Mouse (Mus musculus) liver, embryonic 11.5 days (tissue): ENCODE results near the gene Hist1h3e. TPM values are rescaled to one million over a fixed set of nuclear protein-coding genes. Genes with fewer than 3 reads are reported as not detected.
A peak's percentile ranks its signal among the peaks of the same experiment; 100 is the strongest.
"Not testable (repeated sequence)": the region's sequence is repeated elsewhere in the genome, so short reads cannot be mapped to it uniquely, and the experiment has no call there.

Experiments used
- ATAC-seq: fragments of 200-750 bp; cut with Nextera tagmentation; replicated peaks from 2 replicates; pipeline ENCODE4 v1.8.0; 2017; ENCODE audit warnings: moderate number of reproducible peaks, mild to moderate bottlenecking, moderate TSS enrichment, moderate library complexity; ENCODE audit not compliant: low FRiP score
- DNase-seq: peaks from one replicate; pipeline ENCODE4 v3.0.0-alpha.2; 2017; ENCODE audit warnings: low spot score
- H3K27ac ChIP-seq: fragments of 300-500 bp; sonication (generic); 2 replicates; pipeline ENCODE4 v1.5.1; 2014; ENCODE audit warnings: mild to moderate bottlenecking, low read depth, low read length, control low read depth
- H3K27me3 ChIP-seq: fragments of 300-500 bp; sonication (generic); replicated peaks from 2 replicates; pipeline ENCODE4 v1.6.1; 2014; ENCODE audit warnings: low read length, mixed read lengths; ENCODE audit not compliant: control insufficient read depth, insufficient read depth
- H3K36me3 ChIP-seq: fragments of 300-500 bp; sonication (generic); 2 replicates; pipeline ENCODE4 v1.6.1; 2014; ENCODE audit warnings: mild to moderate bottlenecking, low read length, moderate library complexity, mixed read lengths; ENCODE audit not compliant: control insufficient read depth, insufficient read depth
- H3K4me1 ChIP-seq: fragments of 300-500 bp; sonication (generic); replicated peaks from 2 replicates; pipeline ENCODE4 v1.6.1; 2014; ENCODE audit warnings: low read length, mixed read lengths; ENCODE audit not compliant: control insufficient read depth, insufficient read depth
- H3K4me2 ChIP-seq: fragments of 300-500 bp; sonication (generic); 2 replicates; pipeline ENCODE4 v1.6.1; 2014; ENCODE audit warnings: mild to moderate bottlenecking, control low read depth, moderate library complexity
- H3K4me3 ChIP-seq: fragments of 300-500 bp; sonication (generic); 2 replicates; pipeline ENCODE4 v1.5.1; 2014; ENCODE audit warnings: low read depth, low read length, control low read depth
- H3K9ac ChIP-seq: fragments of 300-500 bp; sonication (generic); 2 replicates; pipeline ENCODE4 v1.6.1; 2014; ENCODE audit warnings: low read depth, low read length, control low read depth
- H3K9me3 ChIP-seq: fragments of 300-500 bp; sonication (generic); 2 replicates; pipeline ENCODE4 v1.6.1; 2016; ENCODE audit warnings: low read length, inconsistent platforms, mixed read lengths; ENCODE audit not compliant: control insufficient read depth
- WGBS: fragments of 180-500 bp; shearing (Covaris S2); extraction: QIAGEN DNeasy Blood & Tissue Kit; methylation state at CpG from one replicate; pipeline ENCODE4 v1.1.7; 2014; 5-methylcytosine and 5-hydroxymethylcytosine counted together
- polyA plus RNA-seq: library from polyadenylated mRNA; unstranded; fragments of >200 nt; fragmentation: Nextera tagmentation; extraction: Ambion mirVana; gene quantifications from 2 replicates; pipeline ENCODE4 v1.2.1, GENCODE M21; 2014

Hist1h3e gene
- 3.5 and 5.6 TPM in 2 replicates for polyA plus RNA-seq

DNA sequence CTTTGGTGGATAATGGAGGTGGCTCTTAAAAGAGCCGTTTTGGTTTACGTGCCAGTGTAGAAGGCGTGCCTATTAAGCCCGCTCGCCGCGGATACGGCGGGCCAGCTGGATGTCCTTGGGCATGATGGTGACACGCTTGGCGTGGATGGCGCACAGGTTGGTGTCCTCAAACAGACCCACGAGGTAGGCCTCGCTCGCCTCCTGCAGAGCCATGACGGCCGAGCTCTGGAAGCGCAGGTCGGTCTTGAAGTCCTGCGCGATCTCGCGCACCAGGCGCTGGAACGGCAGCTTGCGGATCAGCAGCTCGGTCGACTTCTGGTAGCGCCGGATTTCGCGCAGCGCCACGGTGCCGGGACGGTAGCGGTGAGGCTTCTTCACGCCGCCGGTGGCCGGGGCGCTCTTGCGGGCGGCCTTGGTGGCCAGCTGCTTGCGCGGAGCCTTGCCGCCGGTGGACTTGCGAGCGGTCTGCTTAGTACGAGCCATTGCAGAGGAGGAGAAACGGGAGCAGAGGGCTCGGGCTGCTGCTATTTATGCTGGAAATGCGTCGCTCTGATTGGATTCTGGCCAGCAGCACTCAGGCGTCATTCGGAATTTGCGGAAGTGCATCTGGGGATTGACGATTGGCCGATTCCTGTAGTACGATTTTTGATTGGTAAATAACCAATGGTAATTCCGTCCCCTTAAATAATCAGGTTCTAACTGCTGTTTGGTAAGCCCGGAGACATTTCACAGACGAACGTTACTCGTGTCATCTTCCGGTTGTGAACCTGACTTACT is at the start of gene Hist1h3e:
Hist1h3e (minus strand) TSS at position 487 of the 777 bp plus-strand sequence.
- Histone ChIP-seq H3K9ac (peak within 1 kb of the TSS; percentile 77), H3K4me2 (peak within 1 kb of the TSS; percentile 81), H3K27ac (peak within 1 kb of the TSS; percentile 100), H3K4me3 (peak within 1 kb of the TSS; percentile 39)
- not testable (repeated sequence) for H3K27me3 ChIP-seq, H3K36me3 ChIP-seq, H3K4me1 ChIP-seq, H3K9me3 ChIP-seq
- DNase-seq (peak; percentile 91), ATAC-seq (peak; percentile 93)
- WGBS: under 1% methylated on average over 55 of the region's 67 CpGs

- no peak overlapping the region for H3K4me3 ChIP-seq
- H3K36me3 ChIP-seq: 0 out of 2 replicates have a peak, but pooled peaks cover 3% of the 10 kb centered on the region
- no peaks in the 10 kb centered on the region for H3K27me3 ChIP-seq
- peaks cover 8% of the 10 kb centered on the region; the same call in 1 of the 2 replicates for H3K4me1 ChIP-seq
- no peaks in the 10 kb centered on the region for H3K9me3 ChIP-seq
- DNase-seq (no peak), ATAC-seq (no peak)
- H3K27ac ChIP-seq: no peak overlapping the region
- H3K4me2 ChIP-seq: no peak overlapping the region
- 83% methylated on average over 3 of the region's 3 CpGs for WGBS
- no peak overlapping the region for H3K9ac ChIP-seq
Measured at GRCm38 (mm10) chr13:23611638-23612037, 49.5 kb upstream of the Hist1h3e start.

DNA sequence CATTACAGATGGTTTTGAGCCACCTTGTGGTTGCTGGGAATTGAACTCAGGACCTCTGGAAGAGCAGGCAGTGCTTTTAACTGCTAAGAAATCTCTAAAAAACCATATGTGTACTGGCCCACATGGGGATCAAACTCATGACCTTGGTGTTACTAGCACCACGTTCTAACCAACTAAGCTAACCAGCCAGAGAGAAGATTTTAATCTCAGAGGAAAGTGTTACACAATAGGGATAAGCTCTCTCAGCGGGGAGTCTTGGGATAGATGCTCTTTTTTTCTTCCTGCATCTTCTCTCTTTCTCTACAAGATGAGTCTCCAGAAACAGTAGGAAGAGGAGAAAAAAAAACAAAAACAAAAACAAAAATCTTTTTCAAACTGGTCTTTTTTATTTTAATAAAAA is 48.2 kb upstream of the Hist1h3e start:
- Histone ChIP-seq H3K4me2 (no peak overlapping the region), H3K4me1 (peaks cover 8% of the 10 kb centered on the region; the same call in 1 of the 2 replicates), H3K27ac (no peak overlapping the region), H3K36me3 (0 out of 2 replicates have a peak, but pooled peaks cover 3% of the 10 kb centered on the region), H3K27me3 (no peaks in the 10 kb centered on the region), H3K9me3 (no peaks in the 10 kb centered on the region), H3K4me3 (no peak overlapping the region), H3K9ac (no peak overlapping the region)
- WGBS: 61% methylated on average over 2 of the region's 2 CpGs
- DNase-seq (no peak), ATAC-seq (no peak)

- Histone ChIP-seq H3K9me3 (no peaks in the 10 kb centered on the region), H3K27me3 (no peaks in the 10 kb centered on the region), H3K4me1 (peaks cover 8% of the 10 kb centered on the region; the same call in 1 of the 2 replicates), H3K9ac (no peak overlapping the region), H3K27ac (0 out of 2 replicates have a peak overlapping the region, but pooled peaks have one; percentile 41), H3K4me2 (no peak overlapping the region), H3K4me3 (no peak overlapping the region), H3K36me3 (0 out of 2 replicates have a peak, but pooled peaks cover 3% of the 10 kb centered on the region)
- DNase-seq: no peak
- no peak for ATAC-seq
Measured at GRCm38 (mm10) chr13:23609844-23610243, 47.7 kb upstream of the Hist1h3e start.

DNA sequence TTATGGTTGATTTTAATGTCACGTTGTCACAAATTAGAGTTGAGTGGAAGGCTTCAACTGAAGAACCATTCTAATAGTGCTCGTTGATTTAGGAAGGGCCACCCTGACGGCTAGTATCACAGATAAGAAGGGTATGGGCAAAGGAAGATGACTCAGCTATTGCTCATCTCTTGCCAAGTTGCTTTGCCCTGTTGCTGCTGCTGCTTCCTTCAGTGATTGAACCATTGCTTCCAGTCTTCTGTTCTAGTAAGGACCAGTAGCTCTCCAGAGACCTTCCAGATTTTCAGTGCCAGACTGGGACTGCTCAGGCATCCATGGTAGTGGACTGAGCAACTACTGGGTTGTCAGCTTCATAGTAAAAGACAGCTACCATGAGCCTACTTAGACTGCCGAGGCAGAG is 47.0 kb upstream of the Hist1h3e start:
- H3K9me3 ChIP-seq: no peaks in the 10 kb centered on the region
- WGBS: 49% methylated on average over 4 of the region's 4 CpGs
- H3K4me3 ChIP-seq: no peak overlapping the region
- ATAC-seq (peak; percentile 73), DNase-seq (no peak)
- H3K4me1 ChIP-seq: peaks cover 8% of the 10 kb centered on the region; the same call in 1 of the 2 replicates
- H3K9ac ChIP-seq: no peak overlapping the region
- no peak overlapping the region for H3K4me2 ChIP-seq
- H3K27me3 ChIP-seq: no peaks in the 10 kb centered on the region
- H3K27ac ChIP-seq: no peak overlapping the region
- 0 out of 2 replicates have a peak, but pooled peaks cover 3% of the 10 kb centered on the region for H3K36me3 ChIP-seq

DNA sequence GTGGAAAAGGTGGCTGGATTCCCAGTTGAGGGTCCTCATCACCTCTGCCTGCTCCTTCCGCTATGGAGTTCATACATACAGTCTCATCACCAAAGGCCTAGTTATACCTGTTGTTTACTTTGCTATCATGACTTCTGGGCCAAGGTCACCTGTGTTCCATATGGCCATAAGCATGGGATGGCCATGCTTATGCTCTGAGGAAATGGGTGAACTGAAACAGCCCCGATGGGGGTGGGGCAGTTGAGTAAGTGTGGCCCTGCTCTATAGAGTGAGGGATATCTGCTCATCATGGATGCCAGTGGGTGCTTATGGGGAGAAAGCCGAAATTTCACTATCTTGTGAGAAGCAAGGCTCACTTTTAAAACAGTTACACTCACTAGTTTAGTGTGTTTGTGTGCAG is 42.9 kb upstream of the Hist1h3e start:
- Histone ChIP-seq H3K9me3 (no peaks in the 10 kb centered on the region), H3K4me3 (no peak overlapping the region), H3K27ac (no peak overlapping the region), H3K9ac (no peak overlapping the region), H3K4me2 (no peak overlapping the region), H3K4me1 (peaks cover 7% of the 10 kb centered on the region; the same call in 1 of the 2 replicates), H3K36me3 (no peaks in the 10 kb centered on the region), H3K27me3 (no peaks in the 10 kb centered on the region)
- 83% methylated on average over 3 of the region's 3 CpGs for WGBS
- ATAC-seq (no peak), DNase-seq (no peak)

DNA sequence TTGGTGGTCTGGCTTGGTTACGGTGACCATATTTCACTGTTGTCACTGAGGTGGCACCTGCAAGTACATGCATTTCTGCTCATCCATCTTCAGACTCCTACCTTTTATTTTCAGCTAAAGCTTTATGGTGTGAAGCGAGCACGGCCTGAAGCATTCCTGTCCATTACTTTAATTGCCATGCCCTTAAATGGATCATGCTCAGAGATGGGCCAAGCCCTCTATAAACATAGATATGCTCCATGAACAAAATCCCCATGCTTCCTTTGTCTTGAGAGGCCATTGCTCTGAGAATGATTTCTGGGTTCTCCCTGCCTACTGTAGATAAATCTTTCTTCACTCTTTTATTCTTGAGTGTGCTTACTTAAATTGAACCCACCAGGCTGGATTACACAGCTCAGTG is 42.3 kb upstream of the Hist1h3e start:
- H3K27me3 ChIP-seq: no peaks in the 10 kb centered on the region
- no peaks in the 10 kb centered on the region for H3K36me3 ChIP-seq
- H3K4me2 ChIP-seq: no peak overlapping the region
- no peak overlapping the region for H3K4me3 ChIP-seq
- H3K27ac ChIP-seq: no peak overlapping the region
- WGBS: 86% methylated on average over 3 of the region's 3 CpGs
- no peaks in the 10 kb centered on the region for H3K9me3 ChIP-seq
- DNase-seq: no peak
- H3K9ac ChIP-seq: no peak overlapping the region
- H3K4me1 ChIP-seq: peaks cover 2% of the 10 kb centered on the region; the same call in 1 of the 2 replicates
- no peak for ATAC-seq

DNA sequence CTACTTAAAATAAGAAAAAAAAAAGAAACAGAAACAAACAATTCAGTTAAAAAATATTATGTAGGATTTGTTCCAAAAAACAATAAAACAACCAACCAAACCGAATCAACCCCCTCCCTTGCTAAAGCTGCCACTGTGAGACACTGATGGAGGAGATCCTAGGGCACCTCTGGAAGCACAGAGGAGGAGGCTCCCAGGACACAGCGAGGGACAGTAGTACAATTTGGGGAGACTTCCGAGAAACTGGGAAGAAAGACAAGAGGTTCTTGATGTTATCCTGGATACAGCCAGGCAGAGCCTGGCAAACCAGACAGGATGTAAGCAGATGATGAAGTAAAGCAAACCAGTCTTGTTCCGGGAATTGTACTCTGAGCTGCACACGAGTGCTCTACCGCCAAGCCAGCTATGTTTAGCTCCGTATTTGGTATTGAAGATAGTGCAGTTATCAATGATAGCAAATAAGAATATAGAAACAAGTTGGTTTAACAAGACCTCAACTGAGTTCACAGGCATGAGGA is 41.1 kb upstream of the Hist1h3e start:
- DNase-seq: no peak
- Histone ChIP-seq H3K4me3 (no peak overlapping the region), H3K4me2 (no peak overlapping the region), H3K27me3 (no peaks in the 10 kb centered on the region), H3K27ac (no peak overlapping the region), H3K9ac (no peak overlapping the region), H3K9me3 (no peaks in the 10 kb centered on the region), H3K36me3 (no peaks in the 10 kb centered on the region), H3K4me1 (no peaks in the 10 kb centered on the region)
- WGBS: 69% methylated on average over 7 of the region's 7 CpGs
- no peak for ATAC-seq
